Mouse (Mus musculus): ENCODE results near the gene Akr1c6.

DNA sequence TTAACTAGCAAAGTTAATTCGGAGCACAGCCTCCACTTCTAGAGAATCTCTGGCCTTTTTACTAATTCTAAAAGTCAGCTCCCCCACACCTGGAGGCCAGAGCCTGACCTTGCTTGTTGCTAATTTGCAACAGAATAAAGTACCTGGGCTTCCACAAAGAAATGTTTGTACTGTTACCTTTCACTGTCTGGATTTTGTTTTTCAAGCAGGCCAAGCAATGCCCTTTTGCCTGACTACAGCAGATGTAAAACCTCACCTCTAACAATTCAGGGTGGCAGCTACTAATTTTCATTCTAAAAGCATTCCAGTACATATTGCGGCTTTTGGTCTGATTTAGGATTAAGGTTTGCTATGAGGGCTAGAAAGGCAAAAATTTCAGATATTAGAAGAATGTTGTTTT lies 33.3 kb upstream of the Akr1c6 start:
- TF ChIP-seq POLR2A (IDR thresholded peaks at IDR 0.05; ENCODE audit: borderline replicate concordance, extremely low read depth, low read depth, low read length) = no peak
- no peak for TF ChIP-seq CTCF (IDR thresholded peaks at IDR 0.05; ENCODE audit: insufficient read depth, low read length)
